Mouse (Mus musculus): ENCODE measurements around the gene Zmynd15.

- TF ChIP-seq EP300 (IDR thresholded peaks at IDR 0.05; ENCODE audit: low read depth), result no peak
- TF ChIP-seq CTCF (IDR thresholded peaks at IDR 0.05; ENCODE audit: low read depth), result peak; percentile 18; the same call in 1 of the 2 replicates
Observed at GRCm38 (mm10) chr11:70418199-70418598, 41.0 kb upstream of the Zmynd15 start.
